Mouse (Mus musculus): ENCODE data around the gene Gm19965. TPM values are rescaled to one million over a fixed set of nuclear protein-coding genes. Genes with fewer than 3 reads are reported as not detected.

The Gm19965 gene
- not detected in 2 replicates for polyA plus RNA-seq (2015; fragmentation: Nextera tagmentation; extraction: Ambion mirVana)

- H3K36me3 ChIP-seq = no peaks in the 10 kb centered on the region
- no peak for ATAC-seq (ENCODE audit: insufficient number of reproducible peaks, insufficient read depth, low FRiP score, low TSS enrichment, low read depth)
- H3K9me3 ChIP-seq = no peaks in the 10 kb centered on the region
- H3K27me3 ChIP-seq = no peaks in the 10 kb centered on the region
- no peaks in the 10 kb centered on the region for H3K4me1 ChIP-seq
- H3K4me3 ChIP-seq = no peak within 1 kb of the TSS
- no peak within 1 kb of the TSS for H3K9ac ChIP-seq
- H3K4me2 ChIP-seq = no peak within 1 kb of the TSS
- 70% methylated on average over 3 of the region's 3 CpGs for WGBS
- H3K27ac ChIP-seq = no peak within 1 kb of the TSS
These were observed at the start of gene Gm19965 for GRCm38 (mm10) chr1:116802683-116803082. Gm19965 (plus strand) TSS chr1:116802983.

DNA sequence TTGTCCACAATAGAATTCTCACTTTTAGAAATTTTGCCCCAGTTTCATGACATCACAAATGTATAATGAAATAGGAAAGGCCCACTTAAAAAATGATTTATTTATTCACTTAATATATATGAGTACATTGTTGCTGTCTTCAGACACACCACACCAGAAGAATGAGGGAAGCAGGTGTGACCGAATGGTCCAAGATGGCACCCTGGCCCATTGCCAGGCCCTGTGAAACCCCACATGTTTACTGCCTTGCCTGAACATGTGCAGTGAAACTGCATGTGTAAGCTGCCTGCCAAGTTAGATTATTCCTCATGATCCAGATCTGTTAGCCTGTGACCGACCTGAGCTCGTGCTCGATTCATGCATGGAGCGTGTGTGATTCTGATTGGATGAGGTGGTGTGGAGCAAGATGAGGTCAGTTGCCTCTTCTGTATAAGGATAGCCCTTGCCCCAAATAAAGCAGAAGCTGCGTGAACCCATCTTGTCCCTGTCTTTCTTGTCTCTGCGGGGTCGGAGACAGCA lies 20.3 kb upstream of the Gm19965 start:
- Histone ChIP-seq H3K9me3 (no peaks in the 10 kb centered on the region), H3K27ac (no peak overlapping the region)

More for the DNA sequence above, 20.3 kb upstream of the Gm19965 start:
- Histone ChIP-seq H3K9ac (no peak overlapping the region), H3K27me3 (no peaks in the 10 kb centered on the region), H3K4me2 (no peak overlapping the region), H3K4me3 (no peak overlapping the region), H3K36me3 (no peaks in the 10 kb centered on the region), H3K4me1 (no peaks in the 10 kb centered on the region)
- no peak for ATAC-seq (ENCODE audit: insufficient number of reproducible peaks, insufficient read depth, low FRiP score, low TSS enrichment, low read depth)
- 85% methylated on average over 8 of the region's 8 CpGs for WGBS
